Mouse (Mus musculus) embryonic facial prominence, embryonic 15.5 days (tissue): Measurements from ENCODE around the gene Hist1h2bf. TPM values are rescaled to one million over a fixed set of nuclear protein-coding genes. Genes with fewer than 3 reads are reported as not detected.
"Not testable (repeated sequence)": the region's sequence is repeated elsewhere in the genome, so short reads cannot be mapped to it uniquely, and the experiment has no call there.

Experiments used
- ATAC-seq: fragments of 200-750 bp; cut with Nextera tagmentation; 2 replicates; pipeline ENCODE4 v1.8.0; 2017; ENCODE audit warnings: low read depth, moderate TSS enrichment; ENCODE audit not compliant: insufficient number of reproducible peaks, low FRiP score, low TSS enrichment
- H3K27ac ChIP-seq: fragments of 300-500 bp; sonication (generic); replicated peaks from 2 replicates; pipeline ENCODE4 v1.5.1; 2015; ENCODE audit warnings: mild to moderate bottlenecking, inconsistent platforms
- H3K27me3 ChIP-seq: fragments of 300-500 bp; sonication (generic); 2 replicates; pipeline ENCODE4 v1.6.1; 2015; ENCODE audit warnings: inconsistent platforms
- H3K36me3 ChIP-seq: fragments of 300-500 bp; sonication (generic); 2 replicates; pipeline ENCODE4 v1.6.1; 2015; ENCODE audit warnings: mild to moderate bottlenecking, inconsistent platforms
- H3K4me1 ChIP-seq: fragments of 300-500 bp; sonication (generic); 2 replicates; pipeline ENCODE4 v1.6.1; 2015; ENCODE audit warnings: inconsistent platforms
- H3K4me2 ChIP-seq: fragments of 300-500 bp; sonication (generic); replicated peaks from 2 replicates; pipeline ENCODE4 v1.6.1; 2015; ENCODE audit warnings: mild to moderate bottlenecking, inconsistent platforms
- H3K4me3 ChIP-seq: fragments of 300-500 bp; sonication (generic); replicated peaks from 2 replicates; pipeline ENCODE4 v1.5.1; 2015; ENCODE audit warnings: mild to moderate bottlenecking, inconsistent platforms
- H3K9ac ChIP-seq: fragments of 300-500 bp; sonication (generic); 2 replicates; pipeline ENCODE4 v1.6.1; 2015; ENCODE audit warnings: inconsistent platforms
- H3K9me3 ChIP-seq: fragments of 300-500 bp; sonication (generic); replicated peaks from 2 replicates; pipeline ENCODE4 v1.6.1; 2016; ENCODE audit warnings: inconsistent platforms
- WGBS: fragments of 180-500 bp; shearing (Covaris S2); methylation state at CpG from one replicate; pipeline ENCODE4 v1.1.7; 2015; 5-methylcytosine and 5-hydroxymethylcytosine counted together
- polyA plus RNA-seq: library from polyadenylated mRNA; unstranded; fragments of >200 nt; fragmentation: Nextera tagmentation; extraction: Ambion mirVana; gene quantifications from 2 replicates; pipeline ENCODE4 v1.2.1, GENCODE M21; 2015

The Hist1h2bf gene
- polyA plus RNA-seq, 1 experiment from 2014 or later: 2.8 TPM

DNA sequence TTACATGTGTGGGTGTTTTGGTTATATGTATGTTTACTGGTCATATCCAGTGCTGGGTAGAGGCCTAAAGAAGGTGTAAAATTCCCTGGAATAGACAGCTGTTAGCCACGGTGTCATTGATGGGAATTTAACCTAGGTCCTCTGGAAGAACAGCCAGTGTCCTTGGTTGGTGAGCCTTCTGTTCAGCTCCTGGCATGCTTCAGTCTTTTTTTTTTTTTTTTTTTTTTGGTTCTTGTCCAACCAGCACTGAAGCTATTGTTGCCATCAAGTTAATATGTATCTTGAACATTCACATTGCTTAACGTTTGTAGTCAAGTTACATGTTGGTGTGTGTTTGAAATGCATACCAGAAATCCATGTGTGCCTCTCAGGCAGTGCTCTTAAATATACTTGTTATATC, 9.5 kb downstream of the Hist1h2bf start:
- Histone ChIP-seq H3K4me1 (no peaks in the 10 kb centered on the region), H3K4me3 (no peak overlapping the region), H3K27ac (no peak overlapping the region), H3K4me2 (no peak overlapping the region), H3K27me3 (no peaks in the 10 kb centered on the region), H3K9me3 (no peaks in the 10 kb centered on the region), H3K9ac (no peak overlapping the region), H3K36me3 (no peaks in the 10 kb centered on the region)
- WGBS: 85% methylated on average over 2 of the region's 2 CpGs
- no peak for ATAC-seq

- H3K27ac ChIP-seq: peak overlapping the region; percentile 96
- 0 out of 2 replicates have a peak, but pooled peaks have one; percentile 34 for ATAC-seq
- H3K4me3 ChIP-seq: peak overlapping the region; percentile 52
- no peaks in the 10 kb centered on the region for H3K4me1 ChIP-seq
- 2% methylated on average over 18 of the region's 18 CpGs for WGBS
- no peaks in the 10 kb centered on the region for H3K36me3 ChIP-seq
- H3K9ac ChIP-seq: peak overlapping the region; percentile 40; the same call in 1 of the 2 replicates
- peak overlapping the region; percentile 61 for H3K4me2 ChIP-seq
- H3K27me3 ChIP-seq: no peaks in the 10 kb centered on the region
- H3K9me3 ChIP-seq: no peaks in the 10 kb centered on the region
Observed at GRCm38 (mm10) chr13:23562699-23563462, 11.1 kb downstream of the Hist1h2bf start.

- not testable (repeated sequence) for H3K27me3 ChIP-seq, H3K4me1 ChIP-seq, H3K9me3 ChIP-seq, H3K36me3 ChIP-seq
- Histone ChIP-seq H3K4me3 (peak within 1 kb of the TSS; percentile 52), H3K27ac (peak within 1 kb of the TSS; percentile 96), H3K9ac (peak within 1 kb of the TSS; percentile 45), H3K4me2 (peak within 1 kb of the TSS; percentile 61)
- ATAC-seq: peak; percentile 90
- WGBS: under 1% methylated on average over 67 of the region's 67 CpGs
Observed at GRCm38 (mm10) chr13:23561883-23562659, 11.9 kb downstream of the Hist1h2bf start, which contains the start of gene Hist1h3e. Hist1h3e (minus strand) TSS chr13:23562369.

DNA sequence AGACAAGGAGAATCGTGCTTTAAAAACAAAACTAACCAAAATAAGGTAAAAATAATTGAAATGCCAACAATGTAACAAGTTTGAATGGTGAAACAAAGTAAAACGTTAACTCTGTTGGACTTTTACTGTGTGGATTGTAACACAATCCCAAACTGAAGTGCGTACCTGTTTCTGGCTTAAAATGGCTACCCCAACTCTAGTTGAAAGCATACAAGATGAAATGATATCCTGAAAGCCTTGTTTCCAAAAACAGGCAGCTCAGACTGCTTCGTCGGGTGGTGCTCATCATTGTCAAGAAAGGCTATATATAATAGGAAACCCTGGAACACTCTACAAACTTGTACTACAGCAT, 12.5 kb downstream of the Hist1h2bf start:
- 0% methylated on average over 2 of the region's 5 CpGs for WGBS

GRCm38 (mm10) chr13:23560699-23561098, 13.3 kb downstream of the Hist1h2bf start:
- H3K27me3 ChIP-seq, ATAC-seq, H3K4me1 ChIP-seq, H3K4me2 ChIP-seq, H3K9ac ChIP-seq, H3K9me3 ChIP-seq, H3K36me3 ChIP-seq, H3K4me3 ChIP-seq: not testable (repeated sequence)
- 14% methylated on average over 2 of the region's 2 CpGs for WGBS
- H3K27ac ChIP-seq: 0 out of 2 replicates have a peak overlapping the region, but pooled peaks have one; percentile 51

More for the DNA sequence above, 12.5 kb downstream of the Hist1h2bf start:
- not testable (repeated sequence) for H3K27me3 ChIP-seq, ATAC-seq, H3K4me1 ChIP-seq, H3K9ac ChIP-seq, H3K36me3 ChIP-seq, H3K9me3 ChIP-seq
- H3K4me2 ChIP-seq: peak overlapping the region; percentile 61
- peak overlapping the region; percentile 96 for H3K27ac ChIP-seq
- peak overlapping the region; percentile 52 for H3K4me3 ChIP-seq

- ATAC-seq: no peak
- 45% methylated on average over 3 of the region's 3 CpGs for WGBS
- Histone ChIP-seq H3K27me3 (no peaks in the 10 kb centered on the region), H3K27ac (peak overlapping the region; percentile 98), H3K9ac (no peak overlapping the region), H3K4me2 (peak overlapping the region; percentile 93; the same call in 1 of the 2 replicates), H3K4me1 (peaks cover 19% of the 10 kb centered on the region), H3K36me3 (no peaks in the 10 kb centered on the region), H3K4me3 (no peak overlapping the region), H3K9me3 (no peaks in the 10 kb centered on the region)
Observed at GRCm38 (mm10) chr13:23556906-23557305, 17.1 kb downstream of the Hist1h2bf start.

- peaks cover 22% of the 10 kb centered on the region for H3K4me1 ChIP-seq
- ATAC-seq: peak; percentile 77
- H3K27ac ChIP-seq: peak overlapping the region; percentile 98
- H3K9me3 ChIP-seq: no peaks in the 10 kb centered on the region
- H3K4me2 ChIP-seq: peak overlapping the region; percentile 93
- H3K27me3 ChIP-seq: no peaks in the 10 kb centered on the region
- no peaks in the 10 kb centered on the region for H3K36me3 ChIP-seq
- under 1% methylated on average over 18 of the region's 18 CpGs for WGBS
- H3K4me3 ChIP-seq: peak overlapping the region; percentile 55
- H3K9ac ChIP-seq: peak overlapping the region; percentile 58
Observed at GRCm38 (mm10) chr13:23555839-23556416, 18.1 kb downstream of the Hist1h2bf start.

GRCm38 (mm10) chr13:23554925-23555838, 18.8 kb downstream of the Hist1h2bf start:
- Histone ChIP-seq H3K27ac (peak overlapping the region; percentile 98), H3K27me3 (no peaks in the 10 kb centered on the region), H3K4me3 (peak overlapping the region; percentile 55), H3K4me2 (peak overlapping the region; percentile 93), H3K36me3 (no peaks in the 10 kb centered on the region), H3K9me3 (no peaks in the 10 kb centered on the region), H3K9ac (peak overlapping the region; percentile 58), H3K4me1 (peaks cover 27% of the 10 kb centered on the region)
- under 1% methylated on average over 54 of the region's 54 CpGs for WGBS
- ATAC-seq: peak; percentile 89

GRCm38 (mm10) chr13:23554393-23554792, 19.6 kb downstream of the Hist1h2bf start:
- WGBS: 22% methylated on average over 9 of the region's 9 CpGs
- H3K36me3 ChIP-seq: no peaks in the 10 kb centered on the region
- H3K27me3 ChIP-seq: no peaks in the 10 kb centered on the region
- H3K4me2 ChIP-seq: peak overlapping the region; percentile 93
- H3K4me1 ChIP-seq: peaks cover 27% of the 10 kb centered on the region
- no peak for ATAC-seq
- peak overlapping the region; percentile 98 for H3K27ac ChIP-seq
- H3K9ac ChIP-seq: 0 out of 2 replicates have a peak overlapping the region, but pooled peaks have one; percentile 21
- peak overlapping the region; percentile 55 for H3K4me3 ChIP-seq
- H3K9me3 ChIP-seq: no peaks in the 10 kb centered on the region

DNA sequence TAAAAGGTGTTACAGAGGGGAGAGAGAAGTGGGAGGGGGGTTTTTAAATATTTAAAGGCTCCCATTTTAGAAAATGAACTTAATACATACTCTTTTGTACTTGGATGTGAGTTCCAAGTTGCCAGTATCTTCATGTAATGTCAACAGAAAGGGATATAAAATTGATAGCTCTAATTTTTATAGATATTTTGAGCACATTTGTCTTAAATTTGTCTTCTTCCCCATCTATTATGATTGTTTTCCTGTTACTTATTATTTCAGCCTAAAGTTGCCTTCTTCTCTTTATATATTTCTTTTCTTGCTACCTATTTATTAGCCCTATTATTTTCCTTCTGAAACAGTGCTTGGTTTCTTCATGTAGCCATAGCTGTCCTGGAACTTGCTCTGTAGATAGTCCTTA, 21.0 kb downstream of the Hist1h2bf start, which contains the start of gene Hist1h1d:
Gene Hist1h1d, plus strand, starts transcription at position 301 of the 400 bp plus-strand sequence.
- peak within 1 kb of the TSS; percentile 93; the same call in 1 of the 2 replicates for H3K4me2 ChIP-seq
- peaks cover 27% of the 10 kb centered on the region for H3K4me1 ChIP-seq
- H3K4me3 ChIP-seq: no peak within 1 kb of the TSS
- H3K36me3 ChIP-seq: no peaks in the 10 kb centered on the region
- H3K9me3 ChIP-seq: no peaks in the 10 kb centered on the region
- H3K9ac ChIP-seq: no peak within 1 kb of the TSS
- no peaks in the 10 kb centered on the region for H3K27me3 ChIP-seq
- H3K27ac ChIP-seq: peak within 1 kb of the TSS; percentile 98
- ATAC-seq: no peak
